Mouse (Mus musculus) heart, postnatal 14 days (tissue): ENCODE results near the gene Helq. TPM values are rescaled to one million over a fixed set of nuclear protein-coding genes. Genes with fewer than 3 reads are reported as not detected.

Experiments
- total RNA-seq, 2 experiments: library from RNA; stranded (reverse); gene quantifications; 2 replicates each; pipeline ENCODE4 v1.2.3; 2021

Helq gene
- total RNA-seq, 2 experiments from 2014 or later: 3.0 to 3.3 TPM

Other genes starting within 250 kb of the Helq start
- gene Plac8, start 226.4 kb downstream of the Helq start, total RNA-seq: 1 to 10 TPM; 1.5 to 2.4 TPM
- gene Coq2, start 123.5 kb downstream of the Helq start, total RNA-seq: 10 to 100 TPM; 68.4 to 73.1 TPM
- under 1 TPM; 0.93 to 0.96 TPM for gene Hpse, start 78.9 kb downstream of the Helq start, total RNA-seq
- gene Mrps18c, start within 50 bp of the Helq start, total RNA-seq: 10 to 100 TPM; 81.8 to 88.5 TPM
- 10 to 100 TPM; 10.1 to 11.0 TPM for gene Abraxas1, start 22.4 kb upstream of the Helq start, total RNA-seq
- 10 to 100 TPM; 18.9 to 27.7 TPM for gene Gpat3, start 47.1 kb upstream of the Helq start, total RNA-seq